Mouse (Mus musculus) thymus, adult 2 months (tissue): ENCODE measurements around the gene Ece2. TPM values are rescaled to one million over a fixed set of nuclear protein-coding genes. Genes with fewer than 3 reads are reported as not detected.
A peak's percentile ranks its signal among the peaks of the same experiment; 100 is the strongest.

Experiments
- DNase-seq: peaks from one replicate; pipeline ENCODE4 v3.0.0; 2021
- H3K27ac ChIP-seq: fragments of 200-500 bp; 2 replicates; pipeline ENCODE4 v1.5.1; 2012; ENCODE audit warnings: low read length, control low read depth; ENCODE audit not compliant: control insufficient read depth, insufficient read depth
- H3K27me3 ChIP-seq: fragments of 200-500 bp; 2 replicates; pipeline ENCODE4 v1.6.1; 2012; ENCODE audit warnings: mild to moderate bottlenecking, low read length, moderate library complexity, mixed read lengths; ENCODE audit not compliant: control insufficient read depth, insufficient read depth
- H3K36me3 ChIP-seq: fragments of 200-500 bp; 2 replicates; pipeline ENCODE4 v1.6.1; 2012; ENCODE audit warnings: mild to moderate bottlenecking, low read length, moderate library complexity; ENCODE audit not compliant: control insufficient read depth, insufficient read depth
- H3K4me1 ChIP-seq: fragments of 200-500 bp; replicated peaks from 2 replicates; pipeline ENCODE4 v1.6.1; 2012; ENCODE audit warnings: low read length; ENCODE audit not compliant: control insufficient read depth, insufficient read depth
- H3K4me3 ChIP-seq: fragments of 200-500 bp; 2 replicates; pipeline ENCODE4 v1.5.1; 2012; ENCODE audit warnings: mild to moderate bottlenecking, low read length, control low read depth, moderate library complexity; ENCODE audit not compliant: control insufficient read depth, insufficient read depth
- CTCF ChIP-seq: fragments of 200-500 bp; IDR thresholded peaks from 2 replicates; pipeline ENCODE4 v1.5.1; 2012; ENCODE audit warnings: mild to moderate bottlenecking, control low read depth, low read length, moderate library complexity, borderline replicate concordance; ENCODE audit not compliant: control insufficient read depth, poor library complexity, insufficient read depth; ENCODE audit errors: extremely low read depth
- POLR2A ChIP-seq: fragments of 200-500 bp; IDR thresholded peaks from 2 replicates; pipeline ENCODE4 v1.6.1; 2012; ENCODE audit warnings: mild to moderate bottlenecking, low read length, control low read depth, moderate library complexity; ENCODE audit not compliant: control insufficient read depth, poor library complexity, insufficient read depth; ENCODE audit errors: extremely low read depth
- WGBS: fragments of 180-500 bp; shearing (Covaris S2); methylation state at CpG from one replicate; pipeline ENCODE4 v1.1.7; 2018; 5-methylcytosine and 5-hydroxymethylcytosine counted together
- polyA plus RNA-seq: library from polyadenylated mRNA; depleted of rRNA; stranded (reverse); fragments of >200 nt; gene quantifications from 2 replicates; pipeline ENCODE4 v1.2.3, GENCODE M21; 2012

Ece2 gene
- polyA plus RNA-seq, 1 experiment, result 0.42 TPM

- TF ChIP-seq CTCF (no peak), POLR2A (no peak)
- Histone ChIP-seq H3K27me3 (peaks cover 11% of the 10 kb centered on the region; the same call in 1 of the 2 replicates), H3K36me3 (no peaks in the 10 kb centered on the region), H3K4me3 (peak overlapping the region; percentile 68), H3K4me1 (peaks cover 24% of the 10 kb centered on the region), H3K27ac (no peak overlapping the region)
- DNase-seq, result peak; percentile 17
- WGBS, result under 1% methylated on average over 36 of the region's 37 CpGs
Observed at GRCm38 (mm10) chr16:20621991-20622685, 7.5 kb upstream of the Ece2 start.

- Histone ChIP-seq H3K4me3 (no peak overlapping the region), H3K27me3 (peaks cover 11% of the 10 kb centered on the region; the same call in 1 of the 2 replicates), H3K4me1 (peaks cover 24% of the 10 kb centered on the region), H3K27ac (no peak overlapping the region), H3K36me3 (no peaks in the 10 kb centered on the region)
- DNase-seq, result no peak
- no peak for TF ChIP-seq POLR2A
- TF ChIP-seq CTCF, result no peak
- WGBS, result 75% methylated on average over 2 of the region's 2 CpGs
Observed at GRCm38 (mm10) chr16:20623211-20623610, 6.4 kb upstream of the Ece2 start.

- Histone ChIP-seq H3K27me3 (peaks cover 11% of the 10 kb centered on the region; the same call in 1 of the 2 replicates), H3K4me1 (peaks cover 6% of the 10 kb centered on the region), H3K36me3 (no peaks in the 10 kb centered on the region), H3K27ac (no peak overlapping the region), H3K4me3 (no peak overlapping the region)
- no peak for DNase-seq
- 80% methylated on average over 11 of the region's 11 CpGs for WGBS
- TF ChIP-seq POLR2A (no peak), CTCF (no peak)
Observed at GRCm38 (mm10) chr16:20628871-20629391, 697 bp upstream of the Ece2 start.

- Histone ChIP-seq H3K36me3 (no peaks in the 10 kb centered on the region), H3K4me1 (no peaks in the 10 kb centered on the region), H3K27me3 (no peaks in the 10 kb centered on the region), H3K4me3 (no peak overlapping the region), H3K27ac (no peak overlapping the region)
- TF ChIP-seq CTCF (no peak), POLR2A (no peak)
- WGBS, result 83% methylated on average over 8 of the region's 8 CpGs
- no peak for DNase-seq
Observed at GRCm38 (mm10) chr16:20637410-20637809, 7.8 kb downstream of the Ece2 start.

- no peaks in the 10 kb centered on the region for H3K36me3 ChIP-seq
- H3K4me3 ChIP-seq, result no peak overlapping the region
- H3K4me1 ChIP-seq, result no peaks in the 10 kb centered on the region
- no peaks in the 10 kb centered on the region; the same call in 1 of the 2 replicates for H3K27me3 ChIP-seq
- TF ChIP-seq CTCF (no peak), POLR2A (no peak)
- no peak for DNase-seq
- H3K27ac ChIP-seq, result no peak overlapping the region
- WGBS, result 86% methylated on average over 8 of the region's 8 CpGs
Observed at GRCm38 (mm10) chr16:20638367-20638766, 8.7 kb downstream of the Ece2 start.

GRCm38 (mm10) chr16:20642161-20642560, 12.5 kb downstream of the Ece2 start:
- TF ChIP-seq POLR2A (no peak), CTCF (peak; percentile 69; the same call in 1 of the 2 replicates)
- Histone ChIP-seq H3K4me3 (no peak overlapping the region), H3K27me3 (no peaks in the 10 kb centered on the region; the same call in 1 of the 2 replicates), H3K27ac (no peak overlapping the region), H3K4me1 (no peaks in the 10 kb centered on the region), H3K36me3 (no peaks in the 10 kb centered on the region)
- DNase-seq, result peak; percentile 66
- WGBS, result 2% methylated on average over 8 of the region's 8 CpGs
